Mouse (Mus musculus) embryo, embryonic 11 days (tissue): ENCODE measurements around the gene Hnrnpab.
A peak's percentile ranks its signal among the peaks of the same experiment; 100 is the strongest.

Experiments
- DNase-seq: peaks from one replicate; pipeline ENCODE4 v3.0.0-alpha.2; 2015

The Hnrnpab gene

GRCm38 (mm10) chr11:51606447-51607095, at the start of gene Hnrnpab:
Hnrnpab (minus strand) TSS chr11:51606847.
- peak; percentile 98 for DNase-seq

- DNase-seq: no peak
These were observed 48.2 kb upstream of the Hnrnpab start for GRCm38 (mm10) chr11:51654891-51655290.

GRCm38 (mm10) chr11:51653736-51654135, 47.1 kb upstream of the Hnrnpab start:
- no peak for DNase-seq

- DNase-seq: no peak
These were observed 46.3 kb upstream of the Hnrnpab start for GRCm38 (mm10) chr11:51652889-51653418.

- DNase-seq: peak; percentile 88
These were observed 44.3 kb upstream of the Hnrnpab start, which contains the start of the genes N4bp3 and D930048N14Rik for GRCm38 (mm10) chr11:51650691-51651515. N4bp3 (minus strand) TSS chr11:51650842. D930048N14Rik (plus strand) TSS chr11:51650954.

GRCm38 (mm10) chr11:51650261-51650660, 43.6 kb upstream of the Hnrnpab start:
- peak; percentile 35 for DNase-seq

GRCm38 (mm10) chr11:51649889-51650199, 43.2 kb upstream of the Hnrnpab start:
- DNase-seq: peak; percentile 51

- no peak for DNase-seq
These were observed 42.7 kb upstream of the Hnrnpab start for GRCm38 (mm10) chr11:51649111-51649888.

GRCm38 (mm10) chr11:51648566-51648965, 41.9 kb upstream of the Hnrnpab start:
- peak; percentile 83 for DNase-seq

GRCm38 (mm10) chr11:51646751-51647667, 40.4 kb upstream of the Hnrnpab start:
- DNase-seq: peak; percentile 18

GRCm38 (mm10) chr11:51646245-51646644, 39.6 kb upstream of the Hnrnpab start:
- DNase-seq: no peak

GRCm38 (mm10) chr11:51645293-51645692, 38.6 kb upstream of the Hnrnpab start:
- DNase-seq: no peak

GRCm38 (mm10) chr11:51644217-51644616, 37.6 kb upstream of the Hnrnpab start:
- no peak for DNase-seq

GRCm38 (mm10) chr11:51643761-51644160, 37.1 kb upstream of the Hnrnpab start:
- no peak for DNase-seq

- DNase-seq: no peak
These were observed 36.6 kb upstream of the Hnrnpab start for GRCm38 (mm10) chr11:51643202-51643601.

- DNase-seq: no peak
These were observed 34.1 kb upstream of the Hnrnpab start for GRCm38 (mm10) chr11:51640748-51641147.

GRCm38 (mm10) chr11:51638497-51638896, 31.9 kb upstream of the Hnrnpab start:
- no peak for DNase-seq

- peak; percentile 85 for DNase-seq
These were observed 31.3 kb upstream of the Hnrnpab start for GRCm38 (mm10) chr11:51637971-51638414.

- DNase-seq: peak; percentile 86
These were observed 29.7 kb upstream of the Hnrnpab start for GRCm38 (mm10) chr11:51636323-51636684.

- DNase-seq: peak; percentile 90
These were observed 29.1 kb upstream of the Hnrnpab start, which contains the start of gene Rmnd5b for GRCm38 (mm10) chr11:51635525-51636322. Rmnd5b (minus strand) TSS chr11:51635896.

GRCm38 (mm10) chr11:51635127-51635524, 28.5 kb upstream of the Hnrnpab start:
- DNase-seq: no peak
